Mouse (Mus musculus) right cerebral cortex, adult 2 months (tissue): ENCODE measurements around the gene Mrps12.

Experiments used
- DNase-seq, 2 experiments: peaks; one replicate each; pipeline ENCODE4 v3.0.0; 2021 to 2022; ENCODE audit warnings: low spot score in 2 of 2

The Mrps12 gene

DNA sequence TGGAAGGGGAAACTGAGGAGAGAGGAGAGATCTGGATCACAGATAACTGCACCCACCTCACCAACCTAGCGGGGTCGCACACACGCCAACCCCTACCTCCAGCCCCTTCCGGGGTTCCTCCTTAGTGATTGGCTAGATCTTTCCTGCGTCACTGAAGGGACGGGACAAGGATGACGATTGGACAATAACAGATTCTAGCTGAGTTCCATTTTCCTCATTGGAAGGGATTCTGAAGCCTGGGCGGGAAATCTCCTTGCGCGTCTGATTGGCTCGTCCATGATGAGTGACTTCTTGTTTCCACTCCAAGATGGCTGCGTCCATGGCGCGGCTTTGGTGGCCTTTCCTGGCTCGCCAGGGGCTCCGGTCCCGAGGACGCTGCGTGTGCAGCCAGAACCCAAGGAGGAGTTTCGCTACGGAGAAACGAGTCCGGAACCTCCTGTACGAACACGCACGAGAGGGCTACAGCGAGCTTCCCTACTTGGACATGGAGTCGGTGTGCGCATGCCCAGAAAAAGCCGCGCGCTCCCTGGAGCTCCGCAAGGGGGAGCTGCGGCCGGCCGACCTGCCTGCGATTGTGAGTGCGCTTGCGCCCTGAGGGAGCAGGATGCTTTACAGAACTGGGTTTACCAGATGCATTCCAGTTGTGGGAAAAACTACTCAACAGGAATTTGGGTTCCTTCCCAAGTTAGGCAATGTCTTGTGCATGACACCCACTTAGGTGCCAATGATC lies at the start of gene Mrps12, which contains the start of gene Sars2:
TSS of gene Mrps12 (minus strand) at position 112 of the 730 bp plus-strand sequence.
TSS of gene Sars2 (plus strand) at position 284 of the 730 bp plus-strand sequence.
- DNase-seq, result peak; percentile 95 to 99

DNA sequence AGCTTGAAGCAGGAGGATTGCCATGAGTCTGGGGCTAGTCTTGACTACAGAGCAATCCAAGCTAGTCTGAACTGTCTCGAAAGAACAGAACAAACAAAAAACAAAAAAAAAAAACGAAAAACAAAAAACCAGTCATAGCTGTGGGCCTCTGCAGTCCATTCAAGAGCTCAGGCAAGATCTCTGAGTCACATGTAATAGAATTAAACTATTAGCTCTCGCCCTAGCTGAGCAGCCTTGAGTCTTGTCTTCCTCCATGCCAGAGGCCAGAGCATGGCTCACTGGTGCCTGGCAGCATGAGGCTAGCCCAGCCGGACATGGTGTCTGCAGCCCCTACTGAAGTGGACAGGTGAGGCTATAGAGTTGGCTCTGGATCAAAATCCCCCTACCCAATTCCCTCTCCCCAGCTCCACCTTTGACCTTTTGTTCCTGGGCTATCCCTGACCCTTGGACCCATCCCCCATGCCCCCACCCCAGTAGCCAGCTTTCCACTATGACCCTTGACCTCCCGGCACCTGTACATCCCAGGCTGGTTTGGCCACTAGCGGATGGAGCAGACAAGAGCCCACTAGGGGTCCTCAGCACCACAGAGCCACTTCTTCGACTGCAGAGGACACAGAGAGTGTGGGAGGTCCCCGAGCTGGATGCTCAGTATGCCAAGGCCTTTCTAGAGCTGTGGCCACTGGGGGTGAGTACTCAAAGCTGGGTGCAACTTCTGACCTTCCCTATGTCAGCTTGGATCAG lies 48.6 kb upstream of the Mrps12 start:
- DNase-seq, result no peak

DNA sequence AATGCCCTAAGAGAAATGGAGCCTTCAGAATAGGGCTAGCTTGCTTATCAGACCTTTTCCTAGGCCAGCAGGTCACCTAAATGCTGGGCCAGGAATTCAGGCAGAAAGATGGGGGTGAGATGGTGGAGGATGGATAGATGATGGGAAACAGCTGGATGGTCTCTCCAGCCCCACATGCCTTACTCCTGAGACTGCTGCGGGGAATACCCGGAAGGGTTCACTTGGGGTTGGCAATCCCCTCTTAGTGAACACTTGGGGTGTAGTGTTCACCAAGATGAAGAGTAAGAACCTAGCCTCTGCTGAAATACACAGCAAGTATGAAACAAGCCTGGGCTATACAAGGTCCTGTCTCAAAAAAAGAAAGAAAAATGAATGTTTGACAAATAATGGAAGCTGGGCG lies 47.6 kb upstream of the Mrps12 start:
- no peak for DNase-seq

DNA sequence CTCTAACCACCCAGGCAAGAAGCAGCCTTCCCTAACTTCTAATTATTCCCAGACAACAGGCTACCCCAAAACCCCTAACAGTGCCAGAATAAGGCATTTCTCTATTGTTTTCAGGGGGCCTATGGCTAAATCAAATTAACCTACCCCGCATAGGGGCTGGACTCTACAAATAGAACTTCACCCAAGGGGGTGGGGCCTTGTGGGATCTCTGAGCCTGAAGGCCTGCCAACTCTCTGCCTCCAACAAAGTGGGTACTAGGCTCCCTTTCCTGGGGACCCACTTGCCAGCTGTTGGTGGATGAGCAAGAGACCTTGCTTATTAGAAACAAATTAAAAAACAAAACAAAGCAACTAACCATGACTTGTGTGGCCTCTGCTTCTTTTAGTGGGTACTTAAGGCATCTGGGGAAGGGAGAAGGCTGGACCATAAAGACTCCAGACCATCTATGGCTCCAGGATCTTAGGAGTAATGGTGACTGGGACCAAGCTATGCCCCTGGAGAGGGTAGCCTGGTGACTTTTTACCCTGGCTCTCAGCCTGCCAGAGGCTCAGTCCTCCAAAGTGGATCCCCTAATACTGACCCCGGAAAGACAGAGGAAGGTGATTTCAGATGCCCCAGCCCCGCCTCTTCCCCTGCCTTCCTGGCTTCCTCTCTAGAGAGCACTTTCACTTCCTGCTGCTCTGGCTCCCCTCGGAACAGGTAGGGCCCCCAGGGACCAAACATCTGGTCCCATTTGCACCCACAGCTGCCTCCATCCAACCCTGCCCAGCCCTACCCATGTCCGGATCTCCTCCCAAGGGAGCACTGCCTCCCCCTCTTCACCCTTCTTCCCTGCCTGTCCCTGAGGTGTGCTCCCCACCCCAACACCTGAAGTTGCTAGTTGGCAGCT lies 46.9 kb upstream of the Mrps12 start, which contains the start of gene Rinl:
TSS of gene Rinl (plus strand) at position 663 of the 889 bp plus-strand sequence.
- DNase-seq, result no peak

DNA sequence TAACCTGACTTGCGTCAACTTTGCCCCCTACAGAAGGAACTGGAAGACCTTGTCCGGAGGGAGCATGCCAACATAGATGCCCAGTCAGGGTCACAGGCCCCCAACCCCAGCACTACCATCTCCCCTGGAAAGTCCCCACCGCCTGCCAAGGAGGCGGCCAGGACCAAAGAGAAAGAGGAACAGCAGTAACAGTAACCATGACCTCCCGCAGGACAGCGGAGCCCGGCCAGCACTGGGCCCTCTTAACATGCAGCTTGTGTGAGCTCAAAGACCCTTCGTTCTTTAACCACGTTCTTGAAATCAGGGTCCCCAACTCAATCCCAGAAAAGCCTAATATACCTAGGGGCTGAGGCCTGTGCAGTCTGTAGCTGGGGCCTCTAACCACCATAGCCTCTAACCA lies 46.3 kb upstream of the Mrps12 start:
- DNase-seq, result no peak

DNA sequence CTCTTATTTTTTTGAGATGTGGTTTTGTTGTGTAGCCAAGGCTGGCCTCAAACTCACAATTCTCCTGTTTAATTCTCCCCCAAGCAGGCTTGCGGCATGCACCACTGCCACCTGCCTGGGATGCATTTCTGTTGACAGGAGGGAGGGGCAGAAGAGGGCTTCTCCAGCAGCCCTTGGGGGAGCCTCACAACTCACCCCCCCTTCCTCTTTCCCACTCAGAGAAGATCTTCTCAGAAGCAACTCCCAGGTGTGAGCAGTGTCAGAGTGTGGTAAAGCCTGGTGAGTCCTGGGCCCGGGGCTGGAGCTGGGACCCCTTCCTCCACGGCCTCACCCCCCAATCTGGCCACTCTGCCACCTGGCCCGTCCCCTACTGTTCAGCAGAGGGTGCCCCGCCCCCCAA lies 43.5 kb upstream of the Mrps12 start:
- no peak for DNase-seq

DNA sequence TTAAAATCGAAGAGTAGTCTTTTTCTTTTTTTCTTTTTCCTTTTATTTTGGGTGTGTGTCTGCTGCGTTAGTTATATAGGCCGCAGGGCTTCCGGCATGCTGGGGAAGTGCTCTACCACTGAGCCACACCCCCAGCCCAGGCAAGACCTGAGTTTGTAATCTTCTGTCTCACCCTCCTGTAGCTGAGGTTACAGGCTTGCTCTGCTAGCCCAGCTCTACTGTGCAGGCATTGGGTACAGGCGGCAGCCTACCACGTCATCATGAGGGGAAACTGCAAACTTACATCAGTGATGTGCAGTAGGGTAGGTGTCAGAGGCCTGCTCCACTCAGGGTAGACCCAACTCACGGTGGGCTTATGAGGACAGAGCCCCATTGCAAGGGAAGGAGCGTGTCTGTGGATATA lies 39.6 kb upstream of the Mrps12 start:
- DNase-seq, result no peak

DNA sequence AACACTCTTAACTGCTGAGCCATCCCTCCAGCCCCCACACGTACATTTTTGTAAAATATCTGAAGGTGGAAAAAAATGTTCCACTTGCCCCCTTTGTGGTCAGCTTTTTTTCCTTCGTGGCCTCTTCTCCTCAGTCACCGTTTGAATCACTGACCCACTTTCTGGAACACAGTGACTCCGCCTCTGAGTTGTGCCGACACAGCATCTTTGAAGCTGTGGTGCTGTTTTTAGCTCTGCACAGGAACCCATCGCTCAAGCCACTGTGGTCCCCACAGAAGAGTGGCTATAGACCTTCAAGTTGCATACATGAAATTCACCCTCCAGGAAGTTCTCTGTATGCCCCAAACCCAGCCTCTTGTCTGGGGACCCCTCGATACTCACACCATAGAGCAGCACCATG lies 39.2 kb upstream of the Mrps12 start:
- peak; percentile 51 to 54 for DNase-seq

DNA sequence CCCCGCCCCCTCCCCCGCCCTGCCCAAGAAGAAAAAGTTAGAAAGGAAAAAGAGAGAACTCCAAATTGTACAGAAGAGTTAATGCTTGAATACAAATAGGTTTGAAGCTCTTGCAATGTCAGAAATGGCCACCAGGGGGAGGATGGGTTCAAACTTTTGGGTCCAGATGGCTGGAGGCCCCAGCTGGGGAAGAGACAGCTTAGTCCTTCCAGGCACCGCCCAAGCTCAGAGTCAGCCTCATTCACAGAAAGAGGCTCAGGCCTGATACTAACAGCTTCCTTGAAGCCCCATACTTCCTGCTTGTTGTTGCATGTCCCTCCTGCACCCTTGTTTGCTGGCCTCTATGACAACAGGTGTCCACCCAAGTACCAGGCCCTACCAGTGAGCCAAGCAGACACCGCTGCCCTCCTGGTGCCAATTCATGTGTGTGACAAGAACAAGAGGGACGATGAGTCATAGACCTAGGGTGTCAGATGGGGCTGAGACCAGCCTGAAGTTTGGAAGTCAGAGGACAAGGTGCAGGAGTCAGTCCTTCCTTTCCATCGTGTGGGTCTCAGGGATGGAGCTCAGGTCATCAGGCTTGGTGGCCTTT lies 38.5 kb upstream of the Mrps12 start:
- DNase-seq, result peak; percentile 93 to 94

DNA sequence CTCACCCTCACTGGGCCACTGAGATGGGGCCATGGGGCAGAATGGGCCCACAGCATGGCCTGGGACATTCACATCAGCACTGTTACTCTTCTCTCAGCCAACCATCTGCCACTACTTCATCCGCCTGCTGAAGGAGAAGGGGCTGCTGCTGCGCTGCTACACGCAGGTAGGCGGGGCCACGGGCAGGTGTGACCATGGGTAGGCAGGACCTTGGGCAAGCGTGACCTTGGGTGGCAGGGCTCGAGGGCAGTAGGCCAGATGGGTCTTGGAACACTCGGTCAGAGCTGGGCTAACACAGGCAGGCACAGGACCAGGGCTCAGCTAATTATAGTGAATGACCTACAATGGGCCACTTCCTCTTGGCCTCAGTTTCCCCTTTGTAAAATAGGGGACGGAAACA lies 37.2 kb upstream of the Mrps12 start:
- DNase-seq, result no peak

DNA sequence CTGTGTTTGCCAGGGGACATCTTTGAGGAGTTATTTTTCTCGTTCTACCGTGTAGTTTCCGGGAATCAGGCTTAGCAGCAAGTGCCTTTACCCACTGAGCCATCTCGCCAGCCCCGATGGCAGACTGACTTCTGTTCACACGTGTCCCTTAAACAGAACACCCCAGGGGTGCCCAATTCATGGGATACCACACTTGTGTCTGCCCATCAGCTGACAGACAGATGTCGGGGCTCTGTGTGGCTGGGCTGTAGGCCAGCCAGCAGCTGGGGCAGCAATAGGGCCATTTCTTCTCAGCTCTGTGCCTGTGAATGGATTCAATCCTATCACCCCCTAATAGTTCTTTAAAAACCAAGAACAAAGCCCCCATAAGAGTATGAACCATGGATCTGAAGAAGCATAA lies 33.5 kb upstream of the Mrps12 start:
- no peak for DNase-seq

DNA sequence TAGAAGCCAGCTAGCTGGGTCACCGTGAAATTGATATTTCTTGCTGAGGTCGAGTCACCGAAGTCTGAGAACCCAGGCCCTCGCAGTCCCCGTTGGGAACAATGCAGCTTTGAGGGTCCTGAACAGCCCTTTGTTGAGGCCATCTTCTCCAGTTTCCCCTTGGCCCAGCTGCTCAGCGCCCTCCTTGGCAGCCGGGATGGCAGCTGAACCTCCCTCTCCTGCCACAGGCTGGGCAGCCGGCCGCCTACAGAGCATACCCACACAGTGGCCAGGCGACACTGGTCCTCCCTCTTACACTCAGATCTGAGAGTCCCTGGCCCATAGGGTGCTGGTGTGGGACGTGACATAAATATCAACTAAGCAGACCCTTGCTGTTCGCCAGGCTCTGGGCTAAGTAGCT lies 32.5 kb upstream of the Mrps12 start:
- DNase-seq, result no peak

DNA sequence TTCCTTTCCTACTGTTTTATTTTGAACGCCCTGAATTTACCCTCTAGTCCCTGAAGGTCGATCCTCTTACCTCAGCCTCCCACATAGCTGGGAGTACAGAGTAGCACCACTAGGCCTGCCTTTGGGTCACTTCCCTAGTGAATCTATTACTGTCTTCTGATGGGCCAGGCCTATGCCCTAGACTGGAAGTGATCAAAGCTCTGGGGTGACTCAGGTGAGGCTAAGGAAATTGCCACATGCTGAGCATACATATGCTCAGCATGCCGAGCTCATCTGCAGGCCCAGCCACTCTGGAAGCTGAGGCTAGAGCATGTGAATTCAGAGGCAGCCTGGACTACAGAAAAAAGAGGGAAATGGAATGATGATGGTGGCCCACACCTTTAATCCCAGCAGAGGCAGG lies 31.5 kb upstream of the Mrps12 start:
- DNase-seq, result no peak

DNA sequence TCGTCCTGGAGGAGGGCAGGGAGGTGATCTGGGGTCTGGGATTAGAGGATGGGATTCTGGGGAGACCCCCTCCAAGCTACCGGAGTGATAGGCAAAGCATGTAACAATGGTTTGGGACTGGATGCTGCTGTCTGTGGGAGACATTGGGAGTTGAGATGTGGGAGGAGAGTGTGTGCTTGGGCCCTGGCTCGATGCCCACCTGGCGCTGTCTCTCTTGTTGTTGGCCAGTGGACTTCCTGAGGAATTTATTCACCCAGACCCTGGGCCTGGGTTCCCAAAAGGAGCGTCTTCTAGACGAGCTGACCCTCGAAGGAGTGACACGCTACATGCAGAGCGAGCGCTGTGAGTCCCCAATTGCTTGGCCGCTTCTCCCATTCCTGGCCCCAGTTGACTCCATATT lies 30.2 kb upstream of the Mrps12 start:
- DNase-seq, result no peak

DNA sequence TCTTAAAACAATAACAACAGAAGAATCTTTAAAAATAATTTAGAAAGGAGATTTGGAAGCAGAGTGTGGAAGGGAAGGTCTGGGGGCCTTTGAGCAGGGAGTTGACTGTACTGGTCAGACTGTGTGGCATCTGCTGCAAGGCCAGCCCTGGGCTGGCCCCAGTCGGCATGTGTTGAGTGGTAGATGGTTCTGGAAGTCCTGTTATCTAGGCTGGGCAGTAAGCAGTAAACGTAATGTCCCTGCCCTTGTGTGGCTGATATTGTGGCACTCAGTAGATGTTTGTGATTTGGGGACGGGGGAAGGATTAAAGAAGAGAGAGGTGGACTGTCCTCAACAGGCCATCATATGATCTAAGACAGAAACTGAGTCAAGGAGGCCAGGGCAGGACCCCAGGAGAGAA lies 28.7 kb upstream of the Mrps12 start:
- no peak for DNase-seq

DNA sequence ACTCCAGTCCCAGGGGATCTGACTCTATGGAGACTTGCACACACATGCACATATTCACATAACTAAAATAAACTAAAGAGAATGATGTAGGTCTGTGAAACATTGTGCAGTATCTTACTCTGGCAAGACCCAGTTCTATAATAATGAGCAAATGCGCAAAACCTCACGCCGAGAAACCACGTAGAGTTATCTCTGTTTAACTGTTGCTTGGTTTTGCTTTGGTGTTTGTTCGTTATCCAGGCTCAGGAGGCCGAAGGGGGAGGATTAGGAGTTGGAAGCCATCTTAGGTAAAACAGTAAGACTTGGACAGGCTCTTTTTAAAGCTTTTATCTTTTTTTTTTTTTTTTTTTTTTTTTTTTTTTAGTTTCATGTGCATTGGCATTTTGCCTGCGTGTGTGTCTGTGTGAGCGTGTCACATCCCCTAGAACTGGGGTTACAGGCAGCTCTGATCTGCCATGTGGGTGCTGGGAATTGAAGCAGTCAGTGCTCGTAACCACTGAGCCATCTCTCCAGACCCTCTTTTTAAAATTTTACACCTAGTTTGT lies 27.9 kb upstream of the Mrps12 start:
- DNase-seq, result no peak

DNA sequence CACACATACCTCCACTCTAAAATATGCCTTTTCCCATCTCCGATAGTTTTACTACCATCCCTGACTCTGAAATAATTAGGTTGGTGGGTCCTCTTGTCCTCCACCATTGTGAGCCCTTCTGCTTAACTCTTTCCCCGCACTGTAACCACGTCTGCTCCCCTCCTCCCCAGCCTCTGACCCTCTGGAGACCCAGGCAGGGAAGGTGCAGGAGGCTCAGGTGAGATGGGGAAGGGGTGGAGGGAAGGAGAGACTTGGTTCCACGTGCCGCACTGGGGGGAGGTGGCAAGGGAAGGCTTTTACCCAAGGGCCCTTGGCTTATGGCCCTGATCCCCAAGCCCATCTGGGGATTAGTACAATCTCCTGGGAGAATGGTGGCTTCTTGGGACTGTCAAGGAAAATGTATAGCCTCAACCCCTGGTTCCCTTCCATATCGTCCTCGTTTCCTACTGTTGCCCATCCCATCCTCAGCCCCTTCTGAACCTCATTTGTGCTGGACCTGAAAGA lies 25.9 kb upstream of the Mrps12 start, which contains the start of gene Nfkbib:
TSS of gene Nfkbib (minus strand) at position 51 of the 504 bp plus-strand sequence.
- DNase-seq, result no peak

DNA sequence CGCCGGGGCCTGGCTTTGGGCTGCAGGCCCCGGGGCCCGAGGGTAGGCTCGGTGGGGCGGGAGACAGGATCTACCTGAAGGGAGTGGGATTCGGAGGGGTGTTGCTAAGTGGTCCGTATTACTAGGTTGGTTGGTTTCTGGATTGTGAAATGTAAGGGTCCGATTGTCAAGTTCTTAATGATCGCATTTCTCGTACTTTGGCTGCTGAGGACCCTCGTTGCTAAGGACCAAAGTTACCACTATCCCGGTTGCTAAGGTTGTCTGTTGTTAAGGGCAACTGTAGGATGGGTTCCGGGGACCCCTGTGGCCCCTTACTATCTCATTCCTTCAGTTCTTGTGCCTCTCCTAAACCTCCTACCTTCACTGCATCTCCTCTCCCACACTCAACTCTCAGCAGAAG lies 25.3 kb upstream of the Mrps12 start:
- no peak for DNase-seq

DNA sequence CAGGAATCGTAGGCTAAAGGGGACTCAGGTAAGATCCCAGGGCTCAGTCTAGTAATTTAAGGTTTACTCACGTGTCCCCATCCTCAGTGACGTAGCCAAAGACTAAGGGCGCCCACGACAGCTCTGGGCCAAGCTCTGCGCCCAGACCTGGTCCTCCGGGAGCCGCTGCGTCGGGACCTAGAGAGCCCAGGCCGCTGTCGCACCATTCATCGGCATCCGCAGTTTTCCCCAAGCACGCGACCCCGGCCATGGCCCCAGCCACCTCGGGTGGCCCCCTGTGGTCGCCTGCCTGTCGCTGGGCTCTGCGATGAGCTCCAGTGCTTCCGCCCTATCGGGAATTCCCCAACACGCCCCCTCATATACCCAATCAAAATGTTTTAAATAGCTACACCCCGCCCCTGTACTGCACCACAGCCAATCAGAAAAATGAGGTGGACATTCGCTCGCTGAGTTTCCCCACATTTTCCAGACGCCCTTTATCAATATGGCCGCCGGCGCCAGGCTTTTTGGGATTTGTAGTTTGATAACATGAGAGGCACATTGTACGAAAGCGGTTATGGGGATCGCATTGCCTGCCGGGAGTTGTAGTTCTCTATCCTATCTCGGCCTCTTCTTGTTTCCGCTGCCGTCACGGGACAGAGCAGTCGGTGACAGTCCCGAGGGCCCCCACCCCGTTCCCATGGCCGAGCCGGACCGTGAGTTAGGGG lies 24.7 kb upstream of the Mrps12 start, which contains the start of gene Sirt2:
TSS of gene Sirt2 (plus strand) at position 563 of the 707 bp plus-strand sequence.
- DNase-seq, result peak; percentile 99

DNA sequence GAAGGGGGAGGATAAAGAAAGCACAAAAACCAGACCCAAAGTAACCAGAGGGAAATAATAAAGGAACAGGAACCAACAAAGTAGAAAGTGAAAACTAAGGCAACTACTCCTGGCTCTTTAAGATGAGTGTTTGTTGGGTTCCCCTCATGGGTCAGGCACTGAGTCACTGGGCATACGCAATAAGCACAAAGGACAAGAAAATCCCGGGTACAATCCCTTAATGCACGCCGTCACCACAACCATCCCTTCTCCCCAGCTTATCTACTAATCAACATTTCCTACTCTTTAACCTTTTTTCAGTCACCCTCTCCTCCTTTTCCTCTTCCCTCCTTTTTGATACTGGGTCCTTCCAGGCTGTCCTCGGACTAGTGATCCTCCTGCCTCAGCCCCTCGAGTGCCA lies 23.6 kb upstream of the Mrps12 start:
- no peak for DNase-seq
